Mouse (Mus musculus): ENCODE measurements at regions not wholly inside any gene's neighbourhood (a gene's known extent, or its start where the extent isn't known, plus 50 kb on each side); places are given as distances from the start of the nearest gene placed in this dataset.
A peak's percentile ranks its signal among the peaks of the same experiment; 100 is the strongest.

GRCm38 (mm10) chr8:92179327-92179726 is 178.1 kb upstream of the Irx5 start:
- Histone ChIP-seq H3K9ac (no peak overlapping the region), H3K27ac (ENCODE audit: low read depth, low read length) (no peak overlapping the region), H3K4me1 (ENCODE audit: insufficient read depth) (peaks cover 4% of the 10 kb centered on the region; the same call in 1 of the 2 replicates), H3K4me3 (ENCODE audit: low read depth, low read length) (no peak overlapping the region), H3K4me2 (ENCODE audit: low read depth) (no peak overlapping the region), H3K27me3 (ENCODE audit: insufficient read depth, low read length) (no peaks in the 10 kb centered on the region), H3K36me3 (ENCODE audit: insufficient read depth) (no peaks in the 10 kb centered on the region), H3K9me3 (ENCODE audit: low read length) (no peaks in the 10 kb centered on the region)
- no peak for TF ChIP-seq CTCF (IDR thresholded peaks at IDR 0.05; ENCODE audit: low read depth)
- ATAC-seq (no peak), DNase-seq (no peak)
- 44% methylated on average over 2 of the region's 2 CpGs for WGBS

GRCm38 (mm10) chr8:92176101-92176500 is 181.3 kb upstream of the Irx5 start:
- no peak overlapping the region for H3K4me3 ChIP-seq (ENCODE audit: low read depth, low read length)
- no peak overlapping the region for H3K9ac ChIP-seq
- H3K27me3 ChIP-seq (ENCODE audit: insufficient read depth, low read length): no peaks in the 10 kb centered on the region
- H3K9me3 ChIP-seq (ENCODE audit: low read length): no peaks in the 10 kb centered on the region
- H3K36me3 ChIP-seq (ENCODE audit: insufficient read depth): no peaks in the 10 kb centered on the region
- H3K4me1 ChIP-seq (ENCODE audit: insufficient read depth): peaks cover 4% of the 10 kb centered on the region; the same call in 1 of the 2 replicates
- WGBS: 58% methylated on average over 5 of the region's 5 CpGs
- DNase-seq: no peak
- no peak overlapping the region for H3K27ac ChIP-seq (ENCODE audit: low read depth, low read length)
- TF ChIP-seq CTCF (IDR thresholded peaks at IDR 0.05; ENCODE audit: low read depth): no peak
- ATAC-seq: no peak
- no peak overlapping the region for H3K4me2 ChIP-seq (ENCODE audit: low read depth)

GRCm38 (mm10) chr8:92174106-92174505 is 183.3 kb upstream of the Irx5 start:
- WGBS: 82% methylated on average over 2 of the region's 2 CpGs
- ATAC-seq: no peak

GRCm38 (mm10) chr8:92171578-92171977 is 185.8 kb upstream of the Irx5 start:
- TF ChIP-seq CTCF (IDR thresholded peaks at IDR 0.05; ENCODE audit: low read depth): no peak
- Histone ChIP-seq H3K36me3 (ENCODE audit: insufficient read depth) (no peaks in the 10 kb centered on the region), H3K9ac (no peak overlapping the region), H3K9me3 (ENCODE audit: low read length) (no peaks in the 10 kb centered on the region), H3K27me3 (ENCODE audit: insufficient read depth, low read length) (no peaks in the 10 kb centered on the region), H3K4me2 (ENCODE audit: low read depth) (no peak overlapping the region), H3K27ac (ENCODE audit: low read depth, low read length) (no peak overlapping the region), H3K4me3 (ENCODE audit: low read depth, low read length) (no peak overlapping the region), H3K4me1 (ENCODE audit: insufficient read depth) (no peaks in the 10 kb centered on the region)
- ATAC-seq (no peak), DNase-seq (no peak)
- 71% methylated on average over 2 of the region's 2 CpGs for WGBS

More at GRCm38 (mm10) chr8:92174106-92174505, 183.3 kb upstream of the Irx5 start:
- no peaks in the 10 kb centered on the region for H3K36me3 ChIP-seq (ENCODE audit: insufficient read depth)
- H3K27ac ChIP-seq (ENCODE audit: low read depth, low read length): no peak overlapping the region
- no peaks in the 10 kb centered on the region for H3K9me3 ChIP-seq (ENCODE audit: low read length)
- no peak overlapping the region for H3K9ac ChIP-seq
- no peak for TF ChIP-seq CTCF (IDR thresholded peaks at IDR 0.05; ENCODE audit: low read depth)
- H3K27me3 ChIP-seq (ENCODE audit: insufficient read depth, low read length): no peaks in the 10 kb centered on the region
- peaks cover 4% of the 10 kb centered on the region; the same call in 1 of the 2 replicates for H3K4me1 ChIP-seq (ENCODE audit: insufficient read depth)
- no peak overlapping the region for H3K4me3 ChIP-seq (ENCODE audit: low read depth, low read length)
- DNase-seq: no peak
- no peak overlapping the region for H3K4me2 ChIP-seq (ENCODE audit: low read depth)

GRCm38 (mm10) chr8:92167340-92167783 is 190.1 kb upstream of the Irx5 start:
- Histone ChIP-seq H3K36me3 (ENCODE audit: insufficient read depth) (no peaks in the 10 kb centered on the region), H3K4me1 (ENCODE audit: insufficient read depth) (no peaks in the 10 kb centered on the region), H3K4me3 (ENCODE audit: low read depth, low read length) (no peak overlapping the region), H3K4me2 (ENCODE audit: low read depth) (no peak overlapping the region), H3K27ac (ENCODE audit: low read depth, low read length) (no peak overlapping the region), H3K9ac (no peak overlapping the region), H3K27me3 (ENCODE audit: insufficient read depth, low read length) (no peaks in the 10 kb centered on the region), H3K9me3 (ENCODE audit: low read length) (no peaks in the 10 kb centered on the region)
- WGBS: 8% methylated on average over 4 of the region's 4 CpGs
- DNase-seq: peak; percentile 45
- no peak for TF ChIP-seq CTCF (IDR thresholded peaks at IDR 0.05; ENCODE audit: low read depth)
- peak; percentile 47; the same call in 1 of the 2 replicates for ATAC-seq

- no peak for ATAC-seq
- 72% methylated on average over 6 of the region's 6 CpGs for WGBS
- no peaks in the 10 kb centered on the region for H3K27me3 ChIP-seq (ENCODE audit: insufficient read depth, low read length)
- no peak overlapping the region for H3K9ac ChIP-seq
- TF ChIP-seq CTCF (IDR thresholded peaks at IDR 0.05; ENCODE audit: low read depth): no peak
- no peak for DNase-seq
- no peaks in the 10 kb centered on the region for H3K9me3 ChIP-seq (ENCODE audit: low read length)
- no peak overlapping the region for H3K4me2 ChIP-seq (ENCODE audit: low read depth)
- H3K4me3 ChIP-seq (ENCODE audit: low read depth, low read length): no peak overlapping the region
- no peaks in the 10 kb centered on the region for H3K4me1 ChIP-seq (ENCODE audit: insufficient read depth)
- H3K27ac ChIP-seq (ENCODE audit: low read depth, low read length): no peak overlapping the region
- no peaks in the 10 kb centered on the region for H3K36me3 ChIP-seq (ENCODE audit: insufficient read depth)
These were observed 192.1 kb upstream of the Irx5 start for GRCm38 (mm10) chr8:92165306-92165705.

GRCm38 (mm10) chr8:92164496-92164895 is 192.9 kb upstream of the Irx5 start:
- Histone ChIP-seq H3K9me3 (ENCODE audit: low read length) (no peaks in the 10 kb centered on the region), H3K36me3 (ENCODE audit: insufficient read depth) (no peaks in the 10 kb centered on the region), H3K9ac (no peak overlapping the region), H3K4me1 (ENCODE audit: insufficient read depth) (no peaks in the 10 kb centered on the region; the same call in 1 of the 2 replicates), H3K4me2 (ENCODE audit: low read depth) (no peak overlapping the region), H3K27me3 (ENCODE audit: insufficient read depth, low read length) (no peaks in the 10 kb centered on the region; the same call in 1 of the 2 replicates), H3K27ac (ENCODE audit: low read depth, low read length) (no peak overlapping the region), H3K4me3 (ENCODE audit: low read depth, low read length) (no peak overlapping the region)
- ATAC-seq (peak; percentile 87), DNase-seq (peak; percentile 72)
- TF ChIP-seq CTCF (IDR thresholded peaks at IDR 0.05; ENCODE audit: low read depth): no peak
- 72% methylated on average over 4 of the region's 4 CpGs for WGBS
